Mouse (Mus musculus) E14TG2a.4 (cell line): ENCODE measurements around the gene Elovl5.

ENCODE experiments used
- H3K27me3 ChIP-seq: 2 replicates; pipeline ENCODE4 v1.6.1; 2014; ENCODE audit warnings: low read length, control low read depth; ENCODE audit not compliant: insufficient read depth
- H3K36me3 ChIP-seq: 2 replicates; pipeline ENCODE4 v1.6.1; 2014; ENCODE audit warnings: low read length, control low read depth; ENCODE audit not compliant: insufficient read depth
- H3K4me1 ChIP-seq: replicated peaks from 2 replicates; pipeline ENCODE4 v1.6.1; 2014; ENCODE audit warnings: low read depth, low read length, control low read depth
- H3K4me3 ChIP-seq: replicated peaks from 2 replicates; pipeline ENCODE4 v1.5.1; 2014; ENCODE audit warnings: mild to moderate bottlenecking, low read length
- H3K9me3 ChIP-seq: 2 replicates; pipeline ENCODE4 v1.6.1; 2014; ENCODE audit warnings: low read length, control low read depth
- CTCF ChIP-seq: conservative IDR thresholded peaks from 2 replicates; pipeline ENCODE4 v1.5.1; 2014; ENCODE audit warnings: low read length
- NANOG ChIP-seq: IDR thresholded peaks from 2 replicates; pipeline ENCODE4 v1.6.1; 2014; ENCODE audit warnings: borderline replicate concordance, low read length, mixed read lengths
- POU5F1 ChIP-seq: IDR thresholded peaks from 2 replicates; pipeline ENCODE4 v1.6.1; 2014; ENCODE audit warnings: low read length, borderline replicate concordance

Gene Elovl5

GRCm38 (mm10) chr9:77967584-77968163 is 50.5 kb downstream of the Elovl5 start:
- Histone ChIP-seq H3K9me3 (no peaks in the 10 kb centered on the region), H3K4me3 (no peak overlapping the region), H3K4me1 (peaks cover 69% of the 10 kb centered on the region), H3K27me3 (no peaks in the 10 kb centered on the region), H3K36me3 (peaks cover 42% of the 10 kb centered on the region)
- no peak for TF ChIP-seq NANOG
- TF ChIP-seq CTCF: no peak
- TF ChIP-seq POU5F1: no peak

- no peak overlapping the region for H3K4me3 ChIP-seq
- peaks cover 54% of the 10 kb centered on the region for H3K4me1 ChIP-seq
- H3K36me3 ChIP-seq: peaks cover 32% of the 10 kb centered on the region
Measured at GRCm38 (mm10) chr9:77969192-77969953, 52.2 kb downstream of the Elovl5 start.

GRCm38 (mm10) chr9:77979000-77979399 is 61.8 kb downstream of the Elovl5 start:
- H3K36me3 ChIP-seq: peaks cover 80% of the 10 kb centered on the region
- H3K9me3 ChIP-seq: no peaks in the 10 kb centered on the region
- no peak overlapping the region for H3K4me3 ChIP-seq
- H3K27me3 ChIP-seq: no peaks in the 10 kb centered on the region
- no peaks in the 10 kb centered on the region for H3K4me1 ChIP-seq
- TF ChIP-seq CTCF (no peak), NANOG (no peak), POU5F1 (no peak)

More at GRCm38 (mm10) chr9:77969192-77969953, 52.2 kb downstream of the Elovl5 start:
- Histone ChIP-seq H3K27me3 (no peaks in the 10 kb centered on the region), H3K9me3 (no peaks in the 10 kb centered on the region)
- no peak for TF ChIP-seq NANOG
- TF ChIP-seq CTCF: no peak
- no peak for TF ChIP-seq POU5F1

- Histone ChIP-seq H3K27me3 (no peaks in the 10 kb centered on the region), H3K4me1 (peaks cover 3% of the 10 kb centered on the region; the same call in 1 of the 2 replicates), H3K4me3 (no peak overlapping the region), H3K36me3 (peaks cover 84% of the 10 kb centered on the region), H3K9me3 (peaks cover 7% of the 10 kb centered on the region; the same call in 1 of the 2 replicates)
- TF ChIP-seq NANOG (no peak), POU5F1 (no peak), CTCF (no peak)
Measured at GRCm38 (mm10) chr9:77982616-77983015, 65.5 kb downstream of the Elovl5 start.

GRCm38 (mm10) chr9:77983521-77983920 is 66.4 kb downstream of the Elovl5 start:
- H3K27me3 ChIP-seq: no peaks in the 10 kb centered on the region
- H3K36me3 ChIP-seq: peaks cover 75% of the 10 kb centered on the region
- H3K4me1 ChIP-seq: peaks cover 3% of the 10 kb centered on the region; the same call in 1 of the 2 replicates
- H3K9me3 ChIP-seq: peaks cover 7% of the 10 kb centered on the region; the same call in 1 of the 2 replicates
- TF ChIP-seq POU5F1 (no peak), NANOG (no peak), CTCF (no peak)
- H3K4me3 ChIP-seq: no peak overlapping the region

- TF ChIP-seq CTCF (no peak), NANOG (no peak), POU5F1 (no peak)
- peaks cover 48% of the 10 kb centered on the region for H3K36me3 ChIP-seq
- H3K9me3 ChIP-seq: peaks cover 7% of the 10 kb centered on the region; the same call in 1 of the 2 replicates
- H3K4me3 ChIP-seq: no peak overlapping the region
- no peaks in the 10 kb centered on the region for H3K27me3 ChIP-seq
- H3K4me1 ChIP-seq: peaks cover 12% of the 10 kb centered on the region; the same call in 1 of the 2 replicates
Measured at GRCm38 (mm10) chr9:77986153-77986795, 69.1 kb downstream of the Elovl5 start.

- Histone ChIP-seq H3K27me3 (no peaks in the 10 kb centered on the region), H3K9me3 (peaks cover 7% of the 10 kb centered on the region; the same call in 1 of the 2 replicates), H3K4me3 (no peak overlapping the region), H3K4me1 (peaks cover 12% of the 10 kb centered on the region; the same call in 1 of the 2 replicates), H3K36me3 (peaks cover 14% of the 10 kb centered on the region)
- TF ChIP-seq CTCF: no peak
- no peak for TF ChIP-seq NANOG
- TF ChIP-seq POU5F1: no peak
Measured at GRCm38 (mm10) chr9:77989626-77990025, 72.5 kb downstream of the Elovl5 start.

- H3K4me3 ChIP-seq: peak overlapping the region; percentile 35
- TF ChIP-seq POU5F1 (no peak), NANOG (no peak), CTCF (no peak)
- H3K9me3 ChIP-seq: peaks cover 11% of the 10 kb centered on the region
- H3K27me3 ChIP-seq: no peaks in the 10 kb centered on the region
- peaks cover 8% of the 10 kb centered on the region; the same call in 1 of the 2 replicates for H3K36me3 ChIP-seq
- peaks cover 9% of the 10 kb centered on the region; the same call in 1 of the 2 replicates for H3K4me1 ChIP-seq
Measured at GRCm38 (mm10) chr9:77990278-77990677, 73.1 kb downstream of the Elovl5 start.
